Mouse (Mus musculus) layer of hippocampus, adult 9-11 months (tissue): ENCODE results near the gene Aftph.

Experiments
- DNase-seq: peaks from one replicate; pipeline ENCODE4 v3.0.0; 2022

Aftph gene

GRCm38 (mm10) chr11:20723572-20723971 is 17.8 kb downstream of the Aftph start:
- no peak for DNase-seq

- DNase-seq: no peak
Measured at GRCm38 (mm10) chr11:20712068-20712671, 29.2 kb downstream of the Aftph start.

- DNase-seq: peak; percentile 50
Measured at GRCm38 (mm10) chr11:20691000-20691399, 50.4 kb downstream of the Aftph start.

- DNase-seq: no peak
Measured at GRCm38 (mm10) chr11:20681679-20682078, 59.7 kb downstream of the Aftph start.

GRCm38 (mm10) chr11:20680781-20681180 is 60.6 kb downstream of the Aftph start:
- no peak for DNase-seq

- no peak for DNase-seq
Measured at GRCm38 (mm10) chr11:20679396-20679795, 62.0 kb downstream of the Aftph start.

GRCm38 (mm10) chr11:20672513-20672912 is 68.9 kb downstream of the Aftph start:
- DNase-seq: no peak

GRCm38 (mm10) chr11:20671789-20672392 is 69.5 kb downstream of the Aftph start:
- no peak for DNase-seq

GRCm38 (mm10) chr11:20664878-20665277 is 76.5 kb downstream of the Aftph start:
- no peak for DNase-seq

- no peak for DNase-seq
Measured at GRCm38 (mm10) chr11:20663580-20664198, 77.7 kb downstream of the Aftph start.

GRCm38 (mm10) chr11:20662811-20663210 is 78.6 kb downstream of the Aftph start:
- DNase-seq: no peak

GRCm38 (mm10) chr11:20661652-20662051 is 79.7 kb downstream of the Aftph start:
- DNase-seq: no peak

- DNase-seq: no peak
Measured at GRCm38 (mm10) chr11:20660111-20661097, 81.0 kb downstream of the Aftph start.

GRCm38 (mm10) chr11:20659094-20659493 is 82.3 kb downstream of the Aftph start:
- DNase-seq: no peak

- DNase-seq: peak; percentile 44
Measured at GRCm38 (mm10) chr11:20656711-20657057, 84.7 kb downstream of the Aftph start.

GRCm38 (mm10) chr11:20655795-20656710 is 85.3 kb downstream of the Aftph start:
- DNase-seq: peak; percentile 76

- no peak for DNase-seq
Measured at GRCm38 (mm10) chr11:20651166-20651565, 90.2 kb downstream of the Aftph start.

- DNase-seq: peak; percentile 65
Measured at GRCm38 (mm10) chr11:20650006-20650639, 91.3 kb downstream of the Aftph start.

- DNase-seq: no peak
Measured at GRCm38 (mm10) chr11:20649477-20649876, 91.9 kb downstream of the Aftph start.

GRCm38 (mm10) chr11:20647902-20648625 is 93.3 kb downstream of the Aftph start:
- DNase-seq: no peak
